In the genomic region with DNA sequence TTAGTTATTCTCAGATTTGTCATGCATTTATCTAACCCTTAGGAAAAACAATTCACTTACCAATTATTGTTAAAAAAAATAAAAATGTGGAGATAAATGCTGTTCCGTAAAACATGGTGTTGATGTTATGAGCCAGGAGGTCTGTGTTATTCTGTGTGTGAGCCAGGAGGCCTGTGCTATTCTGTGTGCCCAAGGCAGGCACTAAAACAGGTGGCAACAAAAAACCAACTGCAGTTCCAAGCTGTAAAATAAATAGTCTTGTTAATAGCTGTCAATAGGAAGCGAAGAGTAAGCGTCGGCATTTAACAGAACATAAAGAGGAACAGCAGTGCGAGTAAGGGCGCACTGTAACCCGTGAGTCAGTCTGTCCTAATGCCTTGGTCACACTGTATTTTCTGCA, we compare ENCODE assay signal across 39 mouse cellular contexts. TPM values are rescaled to one million over a fixed set of nuclear protein-coding genes. Genes with fewer than 3 reads are reported as not detected.
DNase-seq lines count a peak whose midpoint lies in the region; ATAC-seq lines count a peak whose summit lies in the region.
"Had no signal": no experiment of that assay in that cellular context is flagged by ENCODE, and none has a peak within 500 bp of the region (broad histone marks: within the 10 kb centered on the region; RNA-seq: fewer than 3 reads in every experiment).

No protein-coding gene starts in this region.

- DNase-seq in forebrain, embryonic 10.5 days (ENCODE audit: extremely low spot score, low spot score): no peak
- DNase-seq in layer of hippocampus, adult 11-12 months (ENCODE audit: low spot score): peak; percentile 32
- DNase-seq in layer of hippocampus, postnatal 25 days (ENCODE audit: extremely low spot score in 1 of 2, low spot score in 1 of 2): no peak
- DNase-seq in layer of hippocampus, adult 9-10 months (ENCODE audit: low spot score): peak; percentile 39
- DNase-seq in right cerebral cortex, adult 18-20 months: no peak
- DNase-seq: cerebellum, adult 11 months; cerebellum, adult 9-10 months; cerebellum, postnatal 36 days; heart, postnatal 36 days; kidney, postnatal 14 days; thymus, postnatal 4 days had no signal

- H3K4me2 ChIP-seq in forebrain, embryonic 15.5 days (replicated peaks): no peak overlapping the region
- H3K4me2 ChIP-seq in midbrain, embryonic 15.5 days: no peak overlapping the region
- H3K4me2 ChIP-seq: embryonic facial prominence, embryonic 12.5 days; heart, embryonic 15.5 days; hindbrain, embryonic 12.5 days; limb, embryonic 13.5 days; liver, embryonic 11.5 days; lung, embryonic 15.5 days; midbrain, embryonic 11.5 days; neural tube, embryonic 12.5 days had no signal

- H3K36me3 ChIP-seq in forebrain, embryonic 15.5 days: peaks cover 5% of the 10 kb centered on the region
- H3K36me3 ChIP-seq in forebrain, embryonic 10.5 days (replicated peaks): peaks cover 43% of the 10 kb centered on the region
- peaks cover 6% of the 10 kb centered on the region; the same call in 1 of the 2 replicates for H3K36me3 ChIP-seq in midbrain, embryonic 15.5 days (replicated peaks)

- H3K9ac ChIP-seq in forebrain, embryonic 15.5 days (replicated peaks): no peak overlapping the region
- no peak overlapping the region for H3K9ac ChIP-seq in midbrain, embryonic 15.5 days
- H3K9ac ChIP-seq: embryonic facial prominence, embryonic 12.5 days; heart, embryonic 15.5 days; hindbrain, embryonic 12.5 days; limb, embryonic 13.5 days; lung, embryonic 15.5 days; neural tube, embryonic 12.5 days had no signal

- H3K27ac ChIP-seq in forebrain, embryonic 15.5 days (replicated peaks): 0 out of 2 replicates have a peak overlapping the region, but pooled peaks have one; percentile 35
- H3K27ac ChIP-seq in forebrain, embryonic 10.5 days: no peak overlapping the region
- no peak overlapping the region for H3K27ac ChIP-seq in midbrain, embryonic 15.5 days
- H3K27ac ChIP-seq: embryonic facial prominence, embryonic 12.5 days; heart, embryonic 15.5 days; hindbrain, embryonic 12.5 days; hindbrain, postnatal 0 days; limb, embryonic 13.5 days; lung, embryonic 15.5 days; neural tube, embryonic 12.5 days had no signal

- no peak for ATAC-seq in forebrain, embryonic 15.5 days (replicated peaks)
- no peak for ATAC-seq in midbrain, embryonic 15.5 days (replicated peaks)
- ATAC-seq: CD4-positive, CD25-positive, alpha-beta regulatory T cell, adult 4 months; hindbrain, postnatal 0 days; intestine, embryonic 16.5 days had no signal

- H3K27me3 ChIP-seq in forebrain, embryonic 15.5 days: no peaks in the 10 kb centered on the region
- no peaks in the 10 kb centered on the region for H3K27me3 ChIP-seq in forebrain, embryonic 10.5 days (ENCODE audit: poor library complexity, severe bottlenecking)
- no peaks in the 10 kb centered on the region for H3K27me3 ChIP-seq in midbrain, embryonic 15.5 days (replicated peaks)
- H3K27me3 ChIP-seq: embryonic facial prominence, embryonic 12.5 days; heart, embryonic 15.5 days; hindbrain, embryonic 12.5 days; limb, embryonic 13.5 days; lung, embryonic 15.5 days; neural tube, embryonic 12.5 days had no signal

- WGBS in forebrain, embryonic 15.5 days: 70% methylated on average over 7 of the region's 7 CpGs
- 93% methylated on average over 7 of the region's 7 CpGs for WGBS in forebrain, embryonic 10.5 days
- WGBS in midbrain, embryonic 15.5 days: 94% methylated on average over 7 of the region's 7 CpGs

- no peaks in the 10 kb centered on the region for H3K9me3 ChIP-seq in forebrain, embryonic 15.5 days
- H3K9me3 ChIP-seq in forebrain, embryonic 10.5 days: no peaks in the 10 kb centered on the region
- H3K9me3 ChIP-seq in midbrain, embryonic 15.5 days: no peaks in the 10 kb centered on the region
- H3K9me3 ChIP-seq: embryonic facial prominence, embryonic 12.5 days; heart, embryonic 15.5 days; hindbrain, embryonic 12.5 days; limb, embryonic 13.5 days; lung, embryonic 15.5 days; neural tube, embryonic 12.5 days had no signal

- H3K4me3 ChIP-seq in forebrain, embryonic 15.5 days: no peak overlapping the region
- H3K4me3 ChIP-seq in forebrain, embryonic 10.5 days: no peak overlapping the region
- H3K4me3 ChIP-seq in midbrain, embryonic 15.5 days: no peak overlapping the region
- H3K4me3 ChIP-seq: embryonic facial prominence, embryonic 12.5 days; heart, embryonic 15.5 days; hindbrain, embryonic 12.5 days; limb, embryonic 13.5 days; lung, embryonic 15.5 days; myocyte; neural tube, embryonic 12.5 days had no signal

- H3K4me1 ChIP-seq in forebrain, embryonic 15.5 days: peaks cover 24% of the 10 kb centered on the region
- H3K4me1 ChIP-seq in forebrain, embryonic 10.5 days: peaks cover 20% of the 10 kb centered on the region
- peaks cover 13% of the 10 kb centered on the region for H3K4me1 ChIP-seq in midbrain, embryonic 15.5 days

RNA-seq across cellular contexts. Expression of a gene that starts 4.9 kb away (rescaled TPM):
- 6.9 and 8.1 TPM in 2 replicates for polyA plus RNA-seq in forebrain, embryonic 15.5 days (2015; fragmentation: Nextera tagmentation; extraction: Ambion mirVana)
- polyA plus RNA-seq in forebrain, embryonic 10.5 days (2016; fragmentation: Nextera tagmentation; extraction: Ambion mirVana): 8.2 and 8.5 TPM in 2 replicates
- 10 to 100 TPM; 11.8 to 18.3 TPM for total RNA-seq in layer of hippocampus, postnatal 25 days (2021)
- 8.6 and 8.7 TPM in 2 replicates for polyA plus RNA-seq in midbrain, embryonic 15.5 days (2015; fragmentation: Nextera tagmentation; extraction: Ambion mirVana)

RNA-seq across cellular contexts. Expression of a gene that starts 15.4 kb away (rescaled TPM):
- polyA plus RNA-seq in forebrain, embryonic 15.5 days (2015; fragmentation: Nextera tagmentation; extraction: Ambion mirVana): not detected in 2 replicates
- polyA plus RNA-seq in forebrain, embryonic 10.5 days (2016; fragmentation: Nextera tagmentation; extraction: Ambion mirVana): not detected in 2 replicates
- total RNA-seq in layer of hippocampus, postnatal 25 days (2021): not detected
- polyA plus RNA-seq in midbrain, embryonic 15.5 days (2015; fragmentation: Nextera tagmentation; extraction: Ambion mirVana): not detected in 2 replicates
- total RNA-seq: adrenal gland, adult 18-20 months; adrenal gland, postnatal 4 days; gastrocnemius, adult 8-10 months; heart, postnatal 36 days; hindbrain, postnatal 0 days; layer of hippocampus, adult 18-20 months; left cerebral cortex, adult 8-10 months; left cerebral cortex, postnatal 36 days; megakaryocyte, adult 5-6 weeks; midbrain, postnatal 0 days had no signal
- polyA plus RNA-seq: CD4-positive, CD25-positive, alpha-beta regulatory T cell, adult 4 months; embryonic facial prominence, embryonic 12.5 days; forebrain, embryonic 11.5 days; gonadal fat pad, adult 2 months; heart, embryonic 15.5 days; hindbrain, embryonic 12.5 days; hindbrain, postnatal 0 days; intestine, embryonic 16.5 days; limb, embryonic 13.5 days; liver, embryonic 11.5 days; liver, embryonic 16.5 days; lung, embryonic 15.5 days; midbrain, embryonic 11.5 days; midbrain, postnatal 0 days; myocyte; small intestine, adult 2 months; stomach, embryonic 14.5 days; thymus, postnatal 0 days had no signal

RNA-seq across cellular contexts. Expression of a gene that starts 41.7 kb away (rescaled TPM):
- 10.3 and 12.6 TPM in 2 replicates for polyA plus RNA-seq in forebrain, embryonic 15.5 days (2015; fragmentation: Nextera tagmentation; extraction: Ambion mirVana)
- 11.6 and 11.9 TPM in 2 replicates for polyA plus RNA-seq in forebrain, embryonic 10.5 days (2016; fragmentation: Nextera tagmentation; extraction: Ambion mirVana)
- total RNA-seq in layer of hippocampus, postnatal 25 days (2021): 10 to 100 TPM; 24.0 to 44.7 TPM
- 11.8 and 17.4 TPM in 2 replicates for polyA plus RNA-seq in midbrain, embryonic 15.5 days (2015; fragmentation: Nextera tagmentation; extraction: Ambion mirVana)

RNA-seq across cellular contexts. Expression of a gene that starts 41.8 kb away (rescaled TPM):
- polyA plus RNA-seq in forebrain, embryonic 15.5 days (2015; fragmentation: Nextera tagmentation; extraction: Ambion mirVana): 9.7 and 10.5 TPM in 2 replicates
- 38.2 and 39.0 TPM in 2 replicates for polyA plus RNA-seq in forebrain, embryonic 10.5 days (2016; fragmentation: Nextera tagmentation; extraction: Ambion mirVana)
- under 1 TPM; 0.80 to 0.91 TPM for total RNA-seq in layer of hippocampus, postnatal 25 days (2021)
- 4.1 and 5.1 TPM in 2 replicates for polyA plus RNA-seq in midbrain, embryonic 15.5 days (2015; fragmentation: Nextera tagmentation; extraction: Ambion mirVana)

RNA-seq across cellular contexts. Expression of a gene that starts 41.9 kb away (rescaled TPM):
- 84.1 and 88.7 TPM in 2 replicates for polyA plus RNA-seq in forebrain, embryonic 15.5 days (2015; fragmentation: Nextera tagmentation; extraction: Ambion mirVana)
- polyA plus RNA-seq in forebrain, embryonic 10.5 days (2016; fragmentation: Nextera tagmentation; extraction: Ambion mirVana): 39.0 and 39.7 TPM in 2 replicates
- 1 to 10 TPM; 2.1 to 3.4 TPM for total RNA-seq in layer of hippocampus, postnatal 25 days (2021)
- 78.1 and 85.0 TPM in 2 replicates for polyA plus RNA-seq in midbrain, embryonic 15.5 days (2015; fragmentation: Nextera tagmentation; extraction: Ambion mirVana)

Comparison
In these comparisons a context has a peak if more than half of its experiments do, and no peak if none do; other contexts are left out.
1. DNase-seq: peak in layer of hippocampus, adult 11-12 months (single experiment) and layer of hippocampus, adult 9-10 months (single experiment); none in forebrain, embryonic 10.5 days (single experiment), layer of hippocampus, postnatal 25 days (0 of 2) and right cerebral cortex, adult 18-20 months (single experiment).